Mouse (Mus musculus): ENCODE measurements around the gene Mlh1.

GRCm38 (mm10) chr9:111221580-111221979, 50.0 kb downstream of the Mlh1 start:
- no peak for TF ChIP-seq CTCF (IDR thresholded peaks at IDR 0.05; ENCODE audit: insufficient read depth, low read depth, low read length)
- no peak for TF ChIP-seq POLR2A (IDR thresholded peaks at IDR 0.05; ENCODE audit: insufficient read depth, low read depth, low read length)

All from olfactory bulb, adult 2 months (tissue).